Mouse (Mus musculus) olfactory bulb, adult 2 months (tissue): ENCODE results near the gene Slc17a5.

ENCODE experiments used
- CTCF ChIP-seq: fragments of 200-500 bp; IDR thresholded peaks from 2 replicates; pipeline ENCODE4 v1.5.1; 2012; ENCODE audit warnings: low read depth, mild to moderate bottlenecking, low read length, moderate library complexity; ENCODE audit not compliant: insufficient read depth
- POLR2A ChIP-seq: fragments of 200-500 bp; IDR thresholded peaks from 2 replicates; pipeline ENCODE4 v1.6.1; 2012; ENCODE audit warnings: mild to moderate bottlenecking, low read depth, low read length, moderate library complexity; ENCODE audit not compliant: insufficient read depth

- TF ChIP-seq POLR2A (no peak), CTCF (no peak)
Measured at GRCm38 (mm10) chr9:78506722-78507077, 81.1 kb downstream of the Slc17a5 start.
